ENCODE assay signal across 25 mouse cellular contexts in genomic region chr2:91163532-91163931, GRCm38 (mm10). TPM values are rescaled to one million over a fixed set of nuclear protein-coding genes. Genes with fewer than 3 reads are reported as not detected.
"Had no signal": no experiment of that assay in that cellular context is flagged by ENCODE, and none has a peak within 500 bp of the region (broad histone marks: within the 10 kb centered on the region; RNA-seq: fewer than 3 reads in every experiment).

No protein-coding gene starts in this region.

- ATAC-seq: hindbrain, embryonic 16.5 days; inflammation-experienced regulatory T-cells, adult 6 months; intestine, embryonic 15.5 days; intestine, postnatal 0 days had no signal

- H3K9me3 ChIP-seq: heart, embryonic 10.5 days; heart, embryonic 12.5 days; hindbrain, embryonic 10.5 days; hindbrain, embryonic 12.5 days; intestine, embryonic 15.5 days; limb, embryonic 13.5 days; limb, embryonic 15.5 days had no signal

- H3K9ac ChIP-seq: heart, embryonic 12.5 days; hindbrain, embryonic 12.5 days; hindbrain, embryonic 14.5 days; intestine, embryonic 15.5 days; limb, embryonic 13.5 days; limb, embryonic 15.5 days had no signal

- DNase-seq: gastrocnemius, postnatal 14 days; heart, adult 18-20 months; heart, postnatal 10 days; heart, postnatal 4 days; kidney, adult 18-20 months; kidney, adult 8-10 months; kidney, postnatal 10 days; kidney, postnatal 25 days; kidney, postnatal 4 days; layer of hippocampus, postnatal 36 days; left cerebral cortex, postnatal 4 days had no signal

- H3K27ac ChIP-seq: heart, embryonic 10.5 days; hindbrain, embryonic 10.5 days; hindbrain, embryonic 12.5 days; hindbrain, embryonic 14.5 days; intestine, embryonic 15.5 days; layer of hippocampus, adult 2 months; limb, embryonic 13.5 days; limb, embryonic 15.5 days had no signal

- H3K4me1 ChIP-seq: hindbrain, embryonic 10.5 days; hindbrain, embryonic 12.5 days; intestine, embryonic 15.5 days; limb, embryonic 13.5 days; limb, embryonic 15.5 days had no signal

- H3K4me2 ChIP-seq: heart, embryonic 12.5 days; hindbrain, embryonic 12.5 days; hindbrain, embryonic 14.5 days; intestine, embryonic 15.5 days; limb, embryonic 13.5 days; limb, embryonic 15.5 days had no signal

- H3K27me3 ChIP-seq: heart, embryonic 12.5 days; hindbrain, embryonic 12.5 days; intestine, embryonic 15.5 days; limb, embryonic 13.5 days; limb, embryonic 15.5 days had no signal

- H3K4me3 ChIP-seq: heart, embryonic 10.5 days; heart, embryonic 12.5 days; hindbrain, embryonic 10.5 days; hindbrain, embryonic 12.5 days; intestine, embryonic 15.5 days; layer of hippocampus, adult 2 months; limb, embryonic 13.5 days; limb, embryonic 15.5 days had no signal

RNA-seq across cellular contexts. Expression of gene Mybpc3, which starts 45.6 kb away (rescaled TPM):
- total RNA-seq: gastrocnemius, adult 18-20 months; left cerebral cortex, postnatal 4 days had no signal
- polyA plus RNA-seq: hindbrain, embryonic 10.5 days; hindbrain, embryonic 14.5 days; inflammation-experienced regulatory T-cells, adult 6 months; intestine, postnatal 0 days; kidney, embryonic 14.5 days; limb, embryonic 13.5 days had no signal
